Mouse (Mus musculus): ENCODE data around the gene Kdelr3.

DNA sequence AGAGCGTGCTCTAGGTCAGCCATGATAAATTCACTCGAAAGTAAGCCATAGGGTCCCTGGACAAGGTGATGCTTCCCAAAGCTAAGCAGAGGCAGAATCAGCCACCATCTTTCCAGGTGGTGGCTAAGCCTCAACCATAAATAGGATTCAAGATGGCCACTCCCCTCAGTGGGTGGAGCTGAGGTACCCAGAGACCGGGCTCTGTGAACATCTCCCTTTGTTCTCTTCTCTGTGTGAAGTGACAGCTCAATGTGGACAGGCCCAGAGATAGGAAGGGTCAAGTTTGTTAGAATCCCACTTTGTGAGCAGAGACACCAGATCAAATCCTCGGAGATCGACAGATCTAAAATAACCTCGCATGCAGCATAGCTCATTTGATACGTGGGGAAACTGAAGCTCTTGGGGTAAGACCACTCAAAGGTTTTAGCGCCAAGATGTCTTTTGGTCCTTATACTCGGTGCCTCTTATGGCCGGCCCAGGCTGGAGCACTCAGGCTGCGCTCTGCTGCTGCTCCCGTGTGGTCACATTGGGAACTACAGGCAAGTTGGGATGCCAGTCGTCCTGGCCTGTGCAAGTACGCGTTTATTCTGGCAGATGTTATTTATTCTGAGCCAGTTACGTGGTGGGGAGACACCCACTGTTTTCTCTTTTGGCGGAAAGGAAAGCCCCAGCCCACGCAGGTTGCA is 49.5 kb upstream of the Kdelr3 start:
- no peak for TF ChIP-seq POLR2A (IDR thresholded peaks at IDR 0.05; ENCODE audit: insufficient read depth, low read depth, low read length)
- peak; percentile 98 for TF ChIP-seq CTCF (IDR thresholded peaks at IDR 0.05; ENCODE audit: insufficient read depth, low read depth, low read length)
